Mouse (Mus musculus) MEL (cell line): ENCODE measurements around the gene Abl1. TPM values are rescaled to one million over a fixed set of nuclear protein-coding genes. Genes with fewer than 3 reads are reported as not detected.

Experiments used
- DNase-seq: peaks from one replicate; pipeline ENCODE4 v3.0.0; 2011; ENCODE audit warnings: low read depth, low spot score
- H3K27ac ChIP-seq: 2 replicates; pipeline ENCODE4 v1.5.1; 2012; ENCODE audit warnings: low read depth, mild to moderate bottlenecking, control low read depth, low read length, moderate library complexity; ENCODE audit not compliant: control insufficient read depth
- H3K27me3 ChIP-seq, 2 experiments: fragments of 150-350 bp in 1 of 2; sonication (generic) in 1 of 2; 2 replicates each; pipeline ENCODE4 v1.6.1; 2012; ENCODE audit warnings: low read length in 2 of 2, mild to moderate bottlenecking in 2 of 2, improper control_type of control experiment in 1 of 2, moderate library complexity in 1 of 2; ENCODE audit not compliant: insufficient read depth in 2 of 2, control insufficient read depth in 1 of 2
- H3K36me3 ChIP-seq, 2 experiments: 2 replicates each; pipeline ENCODE4 v1.6.1; 2012 to 2014; ENCODE audit warnings: low read length in 2 of 2, improper control_type of control experiment in 1 of 2, inconsistent platforms in 1 of 2, mild to moderate bottlenecking in 1 of 2; ENCODE audit not compliant: insufficient read depth in 2 of 2, control insufficient read depth in 1 of 2
- H3K4me1 ChIP-seq, 2 experiments: fragments of 150-350 bp in 1 of 2; sonication (generic) in 1 of 2; 2 replicates each; pipeline ENCODE4 v1.6.1; 2012; ENCODE audit warnings: low read length in 2 of 2, improper control_type of control experiment in 1 of 2, mild to moderate bottlenecking in 1 of 2; ENCODE audit not compliant: insufficient read depth in 2 of 2, control insufficient read depth in 1 of 2
- H3K4me3 ChIP-seq, 2 experiments: fragments of 150-350 bp in 1 of 2; sonication (generic) in 1 of 2; 2 replicates each; pipeline ENCODE4 v1.5.1; 2012; ENCODE audit warnings: low read depth in 2 of 2, low read length in 2 of 2, mild to moderate bottlenecking in 2 of 2, moderate library complexity in 2 of 2, control low read depth in 1 of 2, improper control_type of control experiment in 1 of 2; ENCODE audit not compliant: control insufficient read depth in 1 of 2, insufficient read depth in 1 of 2
- H3K79me2 ChIP-seq: 2 replicates; pipeline ENCODE4 v1.6.1; 2012; ENCODE audit warnings: mild to moderate bottlenecking, low read length, moderate library complexity; ENCODE audit not compliant: control insufficient read depth, poor library complexity, insufficient read depth
- H3K9ac ChIP-seq: 2 replicates; pipeline ENCODE4 v1.6.1; 2012; ENCODE audit warnings: low read depth, mild to moderate bottlenecking, control low read depth, low read length, moderate library complexity; ENCODE audit not compliant: control insufficient read depth, poor library complexity, severe bottlenecking
- H3K9me3 ChIP-seq: fragments of 150-350 bp; sonication (generic); replicated peaks from 2 replicates; pipeline ENCODE4 v1.6.1; 2012; ENCODE audit warnings: mild to moderate bottlenecking, low read length, improper control_type of control experiment, moderate library complexity; ENCODE audit not compliant: insufficient read depth
- CHD1 ChIP-seq: IDR thresholded peaks from 2 replicates; pipeline ENCODE4 v1.6.1; 2012; ENCODE audit warnings: low read depth, mild to moderate bottlenecking, inconsistent platforms, low read length, improper control_type of control experiment
- E2F4 ChIP-seq: IDR thresholded peaks from 2 replicates; pipeline ENCODE4 v1.6.1; 2011; ENCODE audit warnings: low read depth, low read length, improper control_type of control experiment, borderline replicate concordance
- ELF1 ChIP-seq: IDR thresholded peaks from 2 replicates; pipeline ENCODE4 v1.6.1; 2014; ENCODE audit warnings: low read depth, mild to moderate bottlenecking, inconsistent platforms, low read length, improper control_type of control experiment, moderate library complexity
- HCFC1 ChIP-seq: IDR thresholded peaks from 2 replicates; pipeline ENCODE4 v1.6.1; 2012; ENCODE audit warnings: low read depth, mild to moderate bottlenecking, inconsistent platforms, low read length, improper control_type of control experiment, moderate library complexity
- KAT2A ChIP-seq: conservative IDR thresholded peaks from 2 replicates; pipeline ENCODE4 v1.6.1; 2012; ENCODE audit warnings: low read depth, low read length, improper control_type of control experiment, inconsistent platforms
- MAFK ChIP-seq: IDR thresholded peaks from 2 replicates; pipeline ENCODE4 v1.6.1; 2011; ENCODE audit warnings: low read depth, mild to moderate bottlenecking, low read length, improper control_type of control experiment, borderline replicate concordance
- MAZ ChIP-seq: IDR thresholded peaks from 2 replicates; pipeline ENCODE4 v1.6.1; 2012; ENCODE audit warnings: low read depth, mild to moderate bottlenecking, inconsistent platforms, low read length, improper control_type of control experiment
- MEF2A ChIP-seq: IDR thresholded peaks from 2 replicates; pipeline ENCODE4 v1.6.1; 2014; ENCODE audit warnings: low read depth, mild to moderate bottlenecking, inconsistent platforms, low read length, improper control_type of control experiment; ENCODE audit not compliant: poor library complexity, insufficient replicate concordance, severe bottlenecking; ENCODE audit errors: extremely low read depth
- MXI1 ChIP-seq: IDR thresholded peaks from 2 replicates; pipeline ENCODE4 v1.6.1; 2011; ENCODE audit warnings: mild to moderate bottlenecking, low read depth, low read length, improper control_type of control experiment
- MYB ChIP-seq: IDR thresholded peaks from 2 replicates; pipeline ENCODE4 v1.6.1; 2011; ENCODE audit warnings: mild to moderate bottlenecking, low read depth, low read length, improper control_type of control experiment
- MYC ChIP-seq: IDR thresholded peaks from 2 replicates; pipeline ENCODE4 v1.6.1; 2011; ENCODE audit warnings: low read depth, mild to moderate bottlenecking, low read length, improper control_type of control experiment, moderate library complexity
- NELFE ChIP-seq: IDR thresholded peaks from 2 replicates; pipeline ENCODE4 v1.6.1; 2011; ENCODE audit warnings: low read depth, low read length, improper control_type of control experiment
- NRF1 ChIP-seq: IDR thresholded peaks from 2 replicates; pipeline ENCODE4 v1.6.1; 2014; ENCODE audit warnings: low read depth, mild to moderate bottlenecking, inconsistent platforms, low read length, improper control_type of control experiment, moderate library complexity; ENCODE audit not compliant: poor library complexity, insufficient read depth, severe bottlenecking
- POLR2AphosphoS2 ChIP-seq: IDR thresholded peaks from 2 replicates; pipeline ENCODE4 v1.6.1; 2011; ENCODE audit warnings: low read length, improper control_type of control experiment
- SIN3A ChIP-seq: IDR thresholded peaks from 2 replicates; pipeline ENCODE4 v1.6.1; 2012; ENCODE audit warnings: low read length, improper control_type of control experiment, inconsistent platforms
- TAL1 ChIP-seq: IDR thresholded peaks from 2 replicates; pipeline ENCODE4 v1.6.1; 2012; ENCODE audit warnings: mild to moderate bottlenecking, inconsistent platforms, low read length, moderate library complexity, mixed read lengths
- TCF12 ChIP-seq: IDR thresholded peaks from 2 replicates; pipeline ENCODE4 v1.6.1; 2014; ENCODE audit warnings: low read depth, mild to moderate bottlenecking, inconsistent platforms, low read length, improper control_type of control experiment, moderate library complexity
- UBTF ChIP-seq: IDR thresholded peaks from 2 replicates; pipeline ENCODE4 v1.6.1; 2012; ENCODE audit warnings: low read depth, mild to moderate bottlenecking, inconsistent platforms, low read length, improper control_type of control experiment, moderate library complexity, borderline replicate concordance; ENCODE audit not compliant: insufficient read depth
- USF1 ChIP-seq: IDR thresholded peaks from 2 replicates; pipeline ENCODE4 v1.6.1; 2014; ENCODE audit warnings: low read depth, mild to moderate bottlenecking, inconsistent platforms, low read length, improper control_type of control experiment, moderate library complexity
- USF2 ChIP-seq, 2 experiments: IDR thresholded peaks; 2 replicates each; pipeline ENCODE4 v1.6.1; 2011 to 2012; ENCODE audit warnings: improper control_type of control experiment in 2 of 2, low read length in 2 of 2, borderline replicate concordance in 1 of 2, inconsistent platforms in 1 of 2, low read depth in 1 of 2, mild to moderate bottlenecking in 1 of 2; ENCODE audit not compliant: insufficient read depth in 1 of 2
- ZMIZ1 ChIP-seq: IDR thresholded peaks from 2 replicates; pipeline ENCODE4 v1.6.1; 2012; ENCODE audit warnings: low read depth, mild to moderate bottlenecking, inconsistent platforms, low read length, improper control_type of control experiment, moderate library complexity
- ZNF384 ChIP-seq: IDR thresholded peaks from 2 replicates; pipeline ENCODE4 v1.6.1; 2012; ENCODE audit warnings: low read depth, mild to moderate bottlenecking, inconsistent platforms, low read length, improper control_type of control experiment
- polyA plus RNA-seq, 2 experiments: library from polyadenylated mRNA; stranded (reverse) in 1 of 2; unstranded in 1 of 2; fragments of >175 nt in 1 of 2; fragments of >200 nt in 1 of 2; gene quantifications; 2 replicates each; pipeline versions ENCODE4 v1.2.1 to v1.2.4; 2012; ENCODE audit warnings: low replicate concordance in 2 of 2, low read depth in 1 of 2; ENCODE audit not compliant: insufficient read length in 2 of 2, insufficient read depth in 1 of 2, missing spikeins in 1 of 2
- total RNA-seq: library from RNA; depleted of rRNA; stranded (reverse); fragments of 300-350 nt; gene quantifications from 2 replicates; pipeline ENCODE4 v1.2.3, GENCODE M21; 2012

The Abl1 gene
- total and polyA plus RNA-seq, 3 experiments = 21.3 to 47.1 TPM; not detected in 1

DNA sequence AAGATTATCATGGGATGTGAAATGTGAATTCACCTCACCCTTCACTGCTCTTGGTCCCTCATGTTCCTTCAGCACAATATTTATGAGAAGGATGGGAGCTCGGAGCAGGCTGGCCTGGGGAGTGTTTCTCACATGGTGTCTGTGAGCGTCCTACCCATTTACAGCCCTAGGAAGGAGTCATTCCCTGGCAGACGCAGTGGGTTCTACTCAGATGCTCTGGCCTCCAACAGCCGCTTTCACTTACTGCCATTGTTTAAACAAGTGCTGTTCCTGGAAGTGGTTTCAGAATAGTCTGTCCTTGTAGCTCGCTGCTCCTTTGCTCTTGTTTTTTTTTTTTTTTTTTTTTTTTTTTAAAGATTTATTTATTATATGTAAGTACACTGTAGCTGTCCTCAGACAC lies 45.4 kb downstream of the Abl1 start:
- Histone ChIP-seq H3K36me3 (no peaks in the 10 kb centered on the region; a peak in 1 of 4 replicates), H3K9me3 (no peaks in the 10 kb centered on the region), H3K79me2 (no peaks in the 10 kb centered on the region), H3K27me3 (no peaks in the 10 kb centered on the region), H3K27ac (no peak overlapping the region), H3K4me1 (no peaks in the 10 kb centered on the region; a peak in 1 of 4 replicates), H3K4me3 (no peak overlapping the region), H3K9ac (no peak overlapping the region)
- TF ChIP-seq NRF1 = no peak
- DNase-seq = no peak

DNA sequence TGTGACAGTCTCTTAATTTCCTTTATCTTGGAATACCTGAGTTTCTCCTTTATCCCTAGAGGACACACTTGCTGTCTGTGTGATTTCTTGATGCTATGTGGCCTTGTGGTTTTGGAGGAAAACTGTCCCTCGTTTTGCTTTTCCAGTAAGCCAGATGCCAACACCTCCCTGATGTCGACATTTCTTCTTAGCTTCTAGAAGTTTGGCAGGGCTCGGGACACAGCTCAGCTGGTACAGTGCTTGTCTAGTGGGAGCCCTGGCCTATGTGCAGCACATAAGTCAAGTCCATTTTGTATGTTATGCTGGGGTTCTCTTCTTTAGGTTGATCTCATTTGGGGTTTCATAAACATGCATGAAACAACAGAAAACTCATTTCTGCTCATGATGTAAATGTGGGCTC lies 50.9 kb downstream of the Abl1 start:
- Histone ChIP-seq H3K4me1 (no peaks in the 10 kb centered on the region), H3K79me2 (0 out of 2 replicates have a peak, but pooled peaks cover 2% of the 10 kb centered on the region), H3K4me3 (no peak overlapping the region), H3K27me3 (no peaks in the 10 kb centered on the region), H3K9me3 (no peaks in the 10 kb centered on the region), H3K9ac (no peak overlapping the region), H3K27ac (no peak overlapping the region), H3K36me3 (no peaks in the 10 kb centered on the region)
- no peak for TF ChIP-seq CHD1
- TF ChIP-seq HCFC1 = no peak
- TF ChIP-seq UBTF = no peak
- TF ChIP-seq TCF12 = no peak
- TF ChIP-seq ZNF384 = no peak
- no peak for TF ChIP-seq KAT2A
- TF ChIP-seq MAZ = no peak
- TF ChIP-seq NRF1 = no peak
- no peak for TF ChIP-seq TAL1
- no peak for DNase-seq

DNA sequence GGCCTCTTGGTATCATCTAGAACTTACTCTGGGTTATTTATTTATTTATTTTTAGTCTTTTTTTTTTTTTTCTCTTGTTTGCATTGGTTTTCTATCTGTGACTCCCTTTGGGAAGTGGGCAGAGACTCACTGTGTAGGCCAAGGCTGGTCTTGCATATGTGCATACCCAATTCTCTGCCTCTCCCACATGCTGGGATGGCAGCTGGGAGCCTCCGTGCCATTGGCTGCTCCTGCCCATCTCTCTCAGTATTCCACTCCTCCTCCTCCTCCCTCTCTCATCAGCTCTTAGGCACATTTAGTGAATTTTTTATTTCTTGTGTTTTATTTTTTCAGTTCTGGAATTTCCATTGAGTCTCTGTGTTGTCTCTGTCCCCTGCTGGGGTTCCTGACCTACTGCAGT lies 53.6 kb downstream of the Abl1 start:
- H3K4me1 ChIP-seq = peaks cover 2 to 4% of the 10 kb centered on the region in 2 experiments; a peak in 3 of 4 replicates
- DNase-seq = no peak
- no peaks in the 10 kb centered on the region for H3K27me3 ChIP-seq
- H3K36me3 ChIP-seq = peaks cover 0 to 2% of the 10 kb centered on the region in 2 experiments; a peak in 2 of 4 replicates
- no peak overlapping the region for H3K9ac ChIP-seq
- H3K4me3 ChIP-seq = no peak overlapping the region
- TF ChIP-seq MAZ (no peak), TAL1 (no peak), MXI1 (no peak), ZMIZ1 (no peak), USF1 (no peak), KAT2A (no peak), MEF2A (no peak), NELFE (no peak), ZNF384 (no peak), ELF1 (no peak), MYC (no peak), USF2 (IDR thresholded peaks at IDR 0.05; ENCODE audit: borderline replicate concordance in 1 of 2, insufficient read depth in 1 of 2, low read depth in 1 of 2, low read length in 2 of 2) (no peak), HCFC1 (no peak), SIN3A (no peak), UBTF (no peak), E2F4 (no peak), MAFK (no peak), CHD1 (no peak), POLR2AphosphoS2 (no peak), MYB (no peak)
- H3K27ac ChIP-seq = no peak overlapping the region
- H3K9me3 ChIP-seq = no peaks in the 10 kb centered on the region
- H3K79me2 ChIP-seq = 0 out of 2 replicates have a peak, but pooled peaks cover 2% of the 10 kb centered on the region
